Mouse (Mus musculus) bone marrow macrophage, adult 2 months (primary cell): ENCODE measurements at regions not wholly inside any gene's neighbourhood (a gene's known extent, or its start where the extent isn't known, plus 50 kb on each side); places are given as distances from the start of the nearest gene placed in this dataset.

Experiments used
- CTCF ChIP-seq: IDR thresholded peaks from 2 replicates; pipeline ENCODE4 v1.5.1; 2012; ENCODE audit warnings: low read depth, mild to moderate bottlenecking, low read length, moderate library complexity
- POLR2A ChIP-seq: IDR thresholded peaks from 2 replicates; pipeline ENCODE4 v1.6.1; 2012; ENCODE audit warnings: mild to moderate bottlenecking, low read depth, low read length, borderline replicate concordance

- TF ChIP-seq POLR2A: no peak
- TF ChIP-seq CTCF: no peak
These were observed 107.7 kb downstream of the Ccdc71l start for GRCm38 (mm10) chr12:32486246-32486645.
